In genomic region chr16:55547095-55547494, GRCm38 (mm10) we compare ENCODE assay signal across 15 mouse cellular contexts.
"Had no signal": no experiment of that assay in that cellular context is flagged by ENCODE, and none has a peak within 500 bp of the region (broad histone marks: within the 10 kb centered on the region; RNA-seq: fewer than 3 reads in every experiment).

No protein-coding gene starts in this region.

- H3K36me3 ChIP-seq: midbrain, embryonic 10.5 days; midbrain, embryonic 12.5 days; neural tube, embryonic 12.5 days; stomach, embryonic 15.5 days had no signal

- H3K27me3 ChIP-seq: midbrain, embryonic 12.5 days; neural tube, embryonic 12.5 days; stomach, embryonic 15.5 days had no signal

- H3K27ac ChIP-seq: midbrain, embryonic 10.5 days; midbrain, embryonic 12.5 days; neural tube, embryonic 12.5 days; stomach, embryonic 15.5 days; stomach, postnatal 0 days had no signal

- H3K4me2 ChIP-seq: lung, embryonic 14.5 days; midbrain, embryonic 12.5 days; neural tube, embryonic 12.5 days; stomach, embryonic 15.5 days had no signal

- H3K4me1 ChIP-seq: neural tube, embryonic 12.5 days; stomach, embryonic 15.5 days had no signal

- H3K9ac ChIP-seq: lung, embryonic 14.5 days; midbrain, embryonic 12.5 days; neural tube, embryonic 12.5 days; stomach, embryonic 15.5 days had no signal

- ATAC-seq: midbrain, embryonic 16.5 days had no signal

- H3K4me3 ChIP-seq: midbrain, embryonic 10.5 days; midbrain, embryonic 12.5 days; neural tube, embryonic 12.5 days; stomach, embryonic 15.5 days had no signal

- DNase-seq: lung, adult 18-20 months; lung, embryonic 14.5 days; lung, postnatal 10 days; lung, postnatal 4 days; midbrain, embryonic 14.5 days; right cerebral cortex, postnatal 14 days; thymus, adult 2 months; thymus, postnatal 25 days; thymus, postnatal 4 days had no signal

- H3K9me3 ChIP-seq: midbrain, embryonic 10.5 days; midbrain, embryonic 12.5 days; neural tube, embryonic 12.5 days; stomach, embryonic 15.5 days had no signal
